ENCODE assay signal across 9 mouse cellular contexts in genomic region chr2:152092927-152093326, GRCm38 (mm10). TPM values are rescaled to one million over a fixed set of nuclear protein-coding genes. Genes with fewer than 3 reads are reported as not detected.
DNase-seq lines count a peak whose midpoint lies in the region; ATAC-seq and TF ChIP-seq lines count a peak whose summit lies in the region.
"Had no signal": no experiment of that assay in that cellular context is flagged by ENCODE, and none has a peak within 500 bp of the region (broad histone marks: within the 10 kb centered on the region; RNA-seq: fewer than 3 reads in every experiment).

No protein-coding gene starts in this region.

- H3K4me2 ChIP-seq in forebrain, embryonic 13.5 days, result peak overlapping the region; percentile 54
- peak overlapping the region; percentile 70 for H3K4me2 ChIP-seq in limb, embryonic 13.5 days (replicated peaks)
- H3K4me2 ChIP-seq in neural tube, embryonic 15.5 days, result peak overlapping the region; percentile 54

- TF ChIP-seq CTCF in left cerebral cortex, adult 2 months (IDR thresholded peaks at IDR 0.05), result no peak; the same call in 1 of the 2 replicates

- 3% methylated on average over 40 of the region's 45 CpGs for WGBS in forebrain, embryonic 13.5 days
- WGBS in limb, embryonic 13.5 days, result 3% methylated on average over 45 of the region's 45 CpGs
- WGBS in neural tube, embryonic 15.5 days, result 8% methylated on average over 45 of the region's 45 CpGs

- peak overlapping the region; percentile 36 for H3K4me3 ChIP-seq in left cerebral cortex, adult 2 months
- peak overlapping the region; percentile 35 for H3K4me3 ChIP-seq in forebrain, embryonic 13.5 days
- H3K4me3 ChIP-seq in limb, embryonic 13.5 days, result peak overlapping the region; percentile 48
- H3K4me3 ChIP-seq in neural tube, embryonic 15.5 days (replicated peaks), result peak overlapping the region; percentile 33

- peak overlapping the region; percentile 37 for H3K9ac ChIP-seq in forebrain, embryonic 13.5 days
- no peak overlapping the region for H3K9ac ChIP-seq in limb, embryonic 13.5 days
- no peak overlapping the region for H3K9ac ChIP-seq in neural tube, embryonic 15.5 days (replicated peaks)

- H3K27ac ChIP-seq in left cerebral cortex, adult 2 months, result no peak overlapping the region
- H3K27ac ChIP-seq in forebrain, embryonic 13.5 days, result no peak overlapping the region
- no peak overlapping the region for H3K27ac ChIP-seq in limb, embryonic 13.5 days
- H3K27ac ChIP-seq in neural tube, embryonic 15.5 days (replicated peaks), result no peak overlapping the region
- H3K27ac ChIP-seq: macrophage had no signal

- intact Hi-C loops in left cerebral cortex, adult 2 months (cut with DNase I), result no loop called here

- peaks cover 40% of the 10 kb centered on the region for H3K27me3 ChIP-seq in forebrain, embryonic 13.5 days
- H3K27me3 ChIP-seq in limb, embryonic 13.5 days, result peaks cover 99% of the 10 kb centered on the region
- peaks cover 12% of the 10 kb centered on the region for H3K27me3 ChIP-seq in neural tube, embryonic 15.5 days (replicated peaks)

- H3K4me1 ChIP-seq in forebrain, embryonic 13.5 days, result peaks cover 66% of the 10 kb centered on the region
- H3K4me1 ChIP-seq in limb, embryonic 13.5 days, result peaks cover 16% of the 10 kb centered on the region
- peaks cover 72% of the 10 kb centered on the region for H3K4me1 ChIP-seq in neural tube, embryonic 15.5 days

- no peak for DNase-seq in left cerebral cortex, adult 2 months (ENCODE audit: extremely low spot score in 1 of 2, low spot score in 2 of 2)
- no peak for DNase-seq in left cerebral cortex, adult 11 months (ENCODE audit: low spot score)
- DNase-seq in cerebellum, postnatal 4 days (ENCODE audit: low spot score in 2 of 2), result no peak
- DNase-seq in natural killer cell, adult 2 months (ENCODE audit: low spot score in 2 of 2), result no peak

- H3K9me3 ChIP-seq in forebrain, embryonic 13.5 days (replicated peaks), result no peaks in the 10 kb centered on the region
- no peaks in the 10 kb centered on the region for H3K9me3 ChIP-seq in limb, embryonic 13.5 days
- H3K9me3 ChIP-seq in neural tube, embryonic 15.5 days (replicated peaks), result no peaks in the 10 kb centered on the region

- ATAC-seq in forebrain, embryonic 13.5 days, result peak; percentile 22; the same call in 1 of the 2 replicates
- ATAC-seq in limb, embryonic 13.5 days (ENCODE audit: low FRiP score, low read depth), result no peak
- ATAC-seq in neural tube, embryonic 15.5 days (ENCODE audit: low FRiP score), result no peak
- no peak for ATAC-seq in erythroid progenitor cell, adult 5-6 weeks (replicated peaks; ENCODE audit: low FRiP score, poor library complexity, severe bottlenecking)

- peaks cover 34% of the 10 kb centered on the region for H3K36me3 ChIP-seq in forebrain, embryonic 13.5 days (ENCODE audit: poor library complexity, severe bottlenecking)
- H3K36me3 ChIP-seq in limb, embryonic 13.5 days, result no peaks in the 10 kb centered on the region
- H3K36me3 ChIP-seq in neural tube, embryonic 15.5 days, result no peaks in the 10 kb centered on the region; the same call in 1 of the 2 replicates

RNA-seq across cellular contexts. Expression of gene Scrt2, which starts 11.6 kb away (rescaled TPM):
- 10 to 100 TPM; 18.7 to 23.9 TPM for total RNA-seq in left cerebral cortex, adult 2 months (2021)
- polyA plus RNA-seq in forebrain, embryonic 13.5 days (2015; fragmentation: Nextera tagmentation; extraction: Ambion mirVana), result 17.5 and 19.9 TPM in 2 replicates
- not detected in 2 replicates for polyA plus RNA-seq in limb, embryonic 13.5 days (2015; fragmentation: Nextera tagmentation; extraction: Ambion mirVana)
- 7.5 and 9.2 TPM in 2 replicates for polyA plus RNA-seq in neural tube, embryonic 15.5 days (2015; fragmentation: Nextera tagmentation; extraction: Ambion mirVana)
- not detected in 2 replicates for total RNA-seq in erythroid progenitor cell, adult 5-6 weeks (2015; ENCODE audit: low replicate concordance)
- total RNA-seq in erythroid progenitor cell, adult 5-6 weeks (2017; ENCODE audit: low replicate concordance), result not detected in 2 replicates
- polyA plus RNA-seq: macrophage had no signal

RNA-seq across cellular contexts. Expression of gene Srxn1, which starts 12.4 kb away (rescaled TPM):
- 100 to 1,000 TPM in 1 of 2 experiments, 10 to 100 TPM in 1; 98.3 to 114 TPM for total RNA-seq in left cerebral cortex, adult 2 months (2021)
- 10.3 and 10.7 TPM in 2 replicates for polyA plus RNA-seq in forebrain, embryonic 13.5 days (2015; fragmentation: Nextera tagmentation; extraction: Ambion mirVana)
- polyA plus RNA-seq in limb, embryonic 13.5 days (2015; fragmentation: Nextera tagmentation; extraction: Ambion mirVana), result 9.4 and 10.5 TPM in 2 replicates
- polyA plus RNA-seq in neural tube, embryonic 15.5 days (2015; fragmentation: Nextera tagmentation; extraction: Ambion mirVana), result 25.8 and 27.7 TPM in 2 replicates
- total RNA-seq in erythroid progenitor cell, adult 5-6 weeks (2015; ENCODE audit: low replicate concordance), result 10.1 and 16.3 TPM in 2 replicates
- 11.5 and 35.3 TPM in 2 replicates for total RNA-seq in erythroid progenitor cell, adult 5-6 weeks (2017; ENCODE audit: low replicate concordance)

RNA-seq across cellular contexts. Expression of gene Tcf15, which starts 50.4 kb away (rescaled TPM):
- total RNA-seq in left cerebral cortex, adult 2 months (2021), result 1 to 10 TPM; 1.6 to 2.4 TPM
- 1.4 and 1.8 TPM in 2 replicates for polyA plus RNA-seq in forebrain, embryonic 13.5 days (2015; fragmentation: Nextera tagmentation; extraction: Ambion mirVana)
- 7.6 and 8.8 TPM in 2 replicates for polyA plus RNA-seq in limb, embryonic 13.5 days (2015; fragmentation: Nextera tagmentation; extraction: Ambion mirVana)
- polyA plus RNA-seq in neural tube, embryonic 15.5 days (2015; fragmentation: Nextera tagmentation; extraction: Ambion mirVana), result 2.1 and 4.0 TPM in 2 replicates
- not detected in 2 replicates for total RNA-seq in erythroid progenitor cell, adult 5-6 weeks (2015; ENCODE audit: low replicate concordance)
- not detected in 2 replicates for total RNA-seq in erythroid progenitor cell, adult 5-6 weeks (2017; ENCODE audit: low replicate concordance)
- polyA plus RNA-seq: macrophage had no signal
